7 mouse cellular contexts compared by ENCODE assay signal in genomic region chr17:57276634-57277121, GRCm38 (mm10). TPM values are rescaled to one million over a fixed set of nuclear protein-coding genes. Genes with fewer than 3 reads are reported as not detected.
DNase-seq lines count a peak whose midpoint lies in the region; ATAC-seq and TF ChIP-seq lines count a peak whose summit lies in the region.

No protein-coding gene starts in this region.

- H3K27ac ChIP-seq in hindbrain, postnatal 0 days = no peak overlapping the region; the same call in 1 of the 2 replicates

- under 1% methylated on average over 20 of the region's 20 CpGs for WGBS in hindbrain, postnatal 0 days

- no peaks in the 10 kb centered on the region for H3K27me3 ChIP-seq in hindbrain, postnatal 0 days (ENCODE audit: insufficient read depth, low read length)

- H3K9ac ChIP-seq in hindbrain, postnatal 0 days (replicated peaks; ENCODE audit: low read length) = peak overlapping the region; percentile 44; the same call in 1 of the 2 replicates

- peak overlapping the region; percentile 77 for H3K4me2 ChIP-seq in hindbrain, postnatal 0 days (ENCODE audit: low read depth, low read length)

- peak; percentile 90 for TF ChIP-seq CTCF in hindbrain, postnatal 0 days (IDR thresholded peaks at IDR 0.05; ENCODE audit: low read depth)

- peaks cover 10% of the 10 kb centered on the region for H3K4me1 ChIP-seq in hindbrain, postnatal 0 days (ENCODE audit: insufficient read depth, low read length)

- intact Hi-C loops in left cerebral cortex, postnatal 10 days (cut with DNase I) = no loop called here

- DNase-seq in adrenal gland, adult (ENCODE audit: inconsistent age in 2 of 2, low spot score in 1 of 2) = peak; percentile 82 to 95
- peak; percentile 70 to 79 for DNase-seq in cerebellum, postnatal 36 days
- DNase-seq in gastrocnemius, adult 18-20 months (ENCODE audit: low spot score) = peak; percentile 83
- DNase-seq in hindbrain, postnatal 0 days (ENCODE audit: low spot score) = peak; percentile 90
- DNase-seq in left cerebral cortex, postnatal 10 days (ENCODE audit: extremely low spot score in 1 of 2, low spot score in 2 of 2) = peak; percentile 64 to 71
- DNase-seq in right cerebral cortex, postnatal 36 days (ENCODE audit: low spot score in 2 of 2) = peak; percentile 66 to 76

- ATAC-seq in hindbrain, postnatal 0 days = peak; percentile 77
- peak; percentile 51 for ATAC-seq in megakaryocyte progenitor cell, adult 5-6 weeks (replicated peaks; ENCODE audit: poor library complexity)

- no peaks in the 10 kb centered on the region for H3K9me3 ChIP-seq in hindbrain, postnatal 0 days (ENCODE audit: low read length)

- peak overlapping the region; percentile 51 for H3K4me3 ChIP-seq in hindbrain, postnatal 0 days (ENCODE audit: low read length)

- no peaks in the 10 kb centered on the region for H3K36me3 ChIP-seq in hindbrain, postnatal 0 days (ENCODE audit: insufficient read depth, low read length)

RNA-seq across cellular contexts. Expression of gene Vav1, which starts 2.2 kb away (rescaled TPM):
- under 1 TPM; 0.32 to 0.71 TPM for total RNA-seq in gastrocnemius, adult 18-20 months (2021)
- 2.2 and 2.5 TPM in 2 replicates for total RNA-seq in hindbrain, postnatal 0 days (2014; rRNA removed)
- 1.9 and 2.5 TPM in 2 replicates for polyA plus RNA-seq in hindbrain, postnatal 0 days (2015; fragmentation: Nextera tagmentation; extraction: Ambion mirVana)
- total RNA-seq in left cerebral cortex, postnatal 10 days (2021) = 1 to 10 TPM; 3.6 to 4.3 TPM
- 79.5 and 87.2 TPM in 2 replicates for total RNA-seq in megakaryocyte progenitor cell, adult 5-6 weeks (2015)
- total RNA-seq in megakaryocyte progenitor cell, adult 5-6 weeks (2017) = 286 and 303 TPM in 2 replicates

RNA-seq across cellular contexts. Expression of gene Trip10, which starts 27.4 kb away (rescaled TPM):
- 100 to 1,000 TPM; 142 to 174 TPM for total RNA-seq in gastrocnemius, adult 18-20 months (2021)
- total RNA-seq in hindbrain, postnatal 0 days (2014; rRNA removed) = 8.5 TPM in 2 replicates
- 7.6 and 7.8 TPM in 2 replicates for polyA plus RNA-seq in hindbrain, postnatal 0 days (2015; fragmentation: Nextera tagmentation; extraction: Ambion mirVana)
- total RNA-seq in left cerebral cortex, postnatal 10 days (2021) = 1 to 10 TPM; 4.6 to 6.7 TPM
- 3.5 and 3.6 TPM in 2 replicates for total RNA-seq in megakaryocyte progenitor cell, adult 5-6 weeks (2015)
- total RNA-seq in megakaryocyte progenitor cell, adult 5-6 weeks (2017) = 7.9 and 8.5 TPM in 2 replicates

RNA-seq across cellular contexts. Expression of gene Gpr108, which starts 28.4 kb away (rescaled TPM):
- 10 to 100 TPM; 22.6 to 25.4 TPM for total RNA-seq in gastrocnemius, adult 18-20 months (2021)
- total RNA-seq in hindbrain, postnatal 0 days (2014; rRNA removed) = 19.6 and 21.3 TPM in 2 replicates
- polyA plus RNA-seq in hindbrain, postnatal 0 days (2015; fragmentation: Nextera tagmentation; extraction: Ambion mirVana) = 23.6 and 24.1 TPM in 2 replicates
- total RNA-seq in left cerebral cortex, postnatal 10 days (2021) = 10 to 100 TPM; 14.8 to 15.9 TPM
- total RNA-seq in megakaryocyte progenitor cell, adult 5-6 weeks (2015) = 21.5 and 22.6 TPM in 2 replicates
- total RNA-seq in megakaryocyte progenitor cell, adult 5-6 weeks (2017) = 22.5 and 24.4 TPM in 2 replicates

RNA-seq across cellular contexts. Expression of gene C3, which starts 48.7 kb away (rescaled TPM):
- total RNA-seq in gastrocnemius, adult 18-20 months (2021) = 10 to 100 TPM; 23.2 to 26.2 TPM
- total RNA-seq in hindbrain, postnatal 0 days (2014; rRNA removed) = 0.78 and 0.86 TPM in 2 replicates
- 1.8 and 2.5 TPM in 2 replicates for polyA plus RNA-seq in hindbrain, postnatal 0 days (2015; fragmentation: Nextera tagmentation; extraction: Ambion mirVana)
- under 1 TPM; 0.62 to 0.67 TPM for total RNA-seq in left cerebral cortex, postnatal 10 days (2021)
- total RNA-seq in megakaryocyte progenitor cell, adult 5-6 weeks (2015) = 164 and 202 TPM in 2 replicates
- total RNA-seq in megakaryocyte progenitor cell, adult 5-6 weeks (2017) = 211 and 263 TPM in 2 replicates

Comparison
In these comparisons a context has a peak if more than half of its experiments do, and no peak if none do; other contexts are left out.
1. RNA of gene Vav1, which starts 2.2 kb away (total RNA-seq): 79.5 to 303 TPM in megakaryocyte progenitor cell, adult 5-6 weeks; 3.6 to 4.3 TPM in left cerebral cortex, postnatal 10 days, 2.2 to 2.5 TPM in hindbrain, postnatal 0 days and 0.32 to 0.71 TPM in gastrocnemius, adult 18-20 months; every median in the first group is over 10 times any median in the second.
2. RNA of gene Trip10, which starts 27.4 kb away (total RNA-seq): 142 to 174 TPM in gastrocnemius, adult 18-20 months; 8.5 TPM in hindbrain, postnatal 0 days, 3.5 to 8.5 TPM in megakaryocyte progenitor cell, adult 5-6 weeks and 4.6 to 6.7 TPM in left cerebral cortex, postnatal 10 days; every median in the first group is over 10 times any median in the second.
3. Peak in every context shown above with its lines, with median percentiles within 50 percentile points of each other: DNase-seq.